Comparison of ENCODE assay signal across 8 mouse cellular contexts in genomic region chr10:127676691-127677548, GRCm38 (mm10). TPM values are rescaled to one million over a fixed set of nuclear protein-coding genes. Genes with fewer than 3 reads are reported as not detected.
DNase-seq lines count a peak whose midpoint lies in the region; ATAC-seq and TF ChIP-seq lines count a peak whose summit lies in the region.

No protein-coding gene starts in this region.

- H3K27ac ChIP-seq in gastrocnemius, adult 2 months = peak overlapping the region; percentile 83

- DNase-seq in ZHBTc4 (ENCODE audit: low read depth, low spot score) = peak; percentile 99
- peak; percentile 96 for DNase-seq in gastrocnemius, adult 2 months
- DNase-seq in hindlimb bud, embryonic 11.5 days (ENCODE audit: extremely low spot score, low read depth, low spot score) = peak; percentile 99
- DNase-seq in left cerebral cortex, adult 8-10 months (ENCODE audit: low spot score in 2 of 2) = peak; percentile 60 to 95
- peak; percentile 97 for DNase-seq in right cerebral cortex, postnatal 10 days (ENCODE audit: low spot score in 2 of 2)
- peak; percentile 79 for DNase-seq in urinary bladder, postnatal 25 days (ENCODE audit: low spot score)

- intact Hi-C loops in gastrocnemius, adult 2 months (cut with DNase I) = loop anchor here (10.0 kb wide), 1 partner anchor 602 kb away; the partner anchor contains the start of genes Agap2 and Tspan31

- no peaks in the 10 kb centered on the region for H3K9me3 ChIP-seq in megakaryocyte, embryonic 14.5 days

- no peak for TF ChIP-seq CTCF in gastrocnemius, adult 2 months (IDR thresholded peaks at IDR 0.05)

- H3K4me1 ChIP-seq in megakaryocyte, embryonic 14.5 days = peaks cover 28% of the 10 kb centered on the region

- H3K36me3 ChIP-seq in megakaryocyte, embryonic 14.5 days (replicated peaks; ENCODE audit: low read length) = peaks cover 3% of the 10 kb centered on the region

- H3K27me3 ChIP-seq in megakaryocyte, embryonic 14.5 days (replicated peaks) = no peaks in the 10 kb centered on the region

- peak; percentile 83 for ATAC-seq in common myeloid progenitor, adult 5-6 weeks (replicated peaks; ENCODE audit: low read depth, poor library complexity, severe bottlenecking)

- H3K4me3 ChIP-seq in gastrocnemius, adult 2 months = peak overlapping the region; percentile 82
- H3K4me3 ChIP-seq in megakaryocyte, embryonic 14.5 days (replicated peaks) = peak overlapping the region; percentile 94

RNA-seq across cellular contexts. Expression of gene Nab2, which starts 8.6 kb away (rescaled TPM):
- total RNA-seq in common myeloid progenitor, adult 5-6 weeks (2017) = 5.7 and 6.8 TPM in 2 replicates
- 1 to 10 TPM; 2.8 to 3.2 TPM for total RNA-seq in gastrocnemius, adult 2 months (2021)
- total RNA-seq in left cerebral cortex, adult 8-10 months (2022) = 10 to 100 TPM; 36.5 to 55.0 (median 45.5) TPM
- polyA plus RNA-seq in megakaryocyte, embryonic 14.5 days (2012; ENCODE audit: insufficient read depth, low replicate concordance) = 19.1 and 21.3 TPM in 2 replicates

RNA-seq across cellular contexts. Expression of gene Nemp1, which starts 10.2 kb away (rescaled TPM):
- 20.8 and 22.6 TPM in 2 replicates for total RNA-seq in common myeloid progenitor, adult 5-6 weeks (2017)
- 1 to 10 TPM; 1.5 to 2.1 TPM for total RNA-seq in gastrocnemius, adult 2 months (2021)
- total RNA-seq in left cerebral cortex, adult 8-10 months (2022) = 1 to 10 TPM; 4.7 to 6.1 (median 5.1) TPM
- polyA plus RNA-seq in megakaryocyte, embryonic 14.5 days (2012; ENCODE audit: insufficient read depth, low replicate concordance) = 1.5 TPM in 1 of 2 replicates, not detected in the other

RNA-seq across cellular contexts. Expression of gene Myo1a, which starts 28.1 kb away (rescaled TPM):
- not detected in 2 replicates for total RNA-seq in common myeloid progenitor, adult 5-6 weeks (2017)
- total RNA-seq in gastrocnemius, adult 2 months (2021) = not detected
- 1 to 10 TPM in 2 of 4 experiments, under 1 TPM in 2; 0.59 to 1.2 (median 0.94) TPM for total RNA-seq in left cerebral cortex, adult 8-10 months (2022)
- polyA plus RNA-seq in megakaryocyte, embryonic 14.5 days (2012; ENCODE audit: insufficient read depth, low replicate concordance) = 0.04 TPM in 1 of 2 replicates, not detected in the other

RNA-seq across cellular contexts. Expression of gene Stat6, which starts 34.1 kb away (rescaled TPM):
- total RNA-seq in common myeloid progenitor, adult 5-6 weeks (2017) = 33.1 and 48.3 TPM in 2 replicates
- 10 to 100 TPM; 17.1 to 18.9 TPM for total RNA-seq in gastrocnemius, adult 2 months (2021)
- 10 to 100 TPM; 13.5 to 17.1 (median 15.0) TPM for total RNA-seq in left cerebral cortex, adult 8-10 months (2022)
- polyA plus RNA-seq in megakaryocyte, embryonic 14.5 days (2012; ENCODE audit: insufficient read depth, low replicate concordance) = 33.8 and 70.6 TPM in 2 replicates

RNA-seq across cellular contexts. Expression of gene Tac2, which starts 47.4 kb away (rescaled TPM):
- total RNA-seq in common myeloid progenitor, adult 5-6 weeks (2017) = 0.68 TPM in 1 of 2 replicates, not detected in the other
- not detected for total RNA-seq in gastrocnemius, adult 2 months (2021)
- 10 to 100 TPM; 13.0 to 20.5 (median 16.5) TPM for total RNA-seq in left cerebral cortex, adult 8-10 months (2022)
- polyA plus RNA-seq in megakaryocyte, embryonic 14.5 days (2012; ENCODE audit: insufficient read depth, low replicate concordance) = not detected in 2 replicates

Comparison
In these comparisons a context has a peak if more than half of its experiments do, and no peak if none do; other contexts are left out.
1. Peak in every context shown above with its lines: DNase-seq, ATAC-seq, H3K4me3 ChIP-seq and H3K27ac ChIP-seq.